Mouse (Mus musculus): ENCODE measurements around the gene Srsf2. TPM values are rescaled to one million over a fixed set of nuclear protein-coding genes. Genes with fewer than 3 reads are reported as not detected.
A peak's percentile ranks its signal among the peaks of the same experiment; 100 is the strongest.

Srsf2 gene
- polyA plus RNA-seq, 1 experiment from 2014 or later, result 403 TPM

- H3K4me1 ChIP-seq (replicated peaks; ENCODE audit: control insufficient read depth, insufficient read depth), result peaks cover 6% of the 10 kb centered on the region
- H3K9me3 ChIP-seq (ENCODE audit: control insufficient read depth, low read length), result no peaks in the 10 kb centered on the region
- DNase-seq (ENCODE audit: low spot score) (peak; percentile 78), ATAC-seq (ENCODE audit: low FRiP score, low TSS enrichment) (peak; percentile 38)
- H3K36me3 ChIP-seq (ENCODE audit: control insufficient read depth, insufficient read depth, low read length), result peaks cover 12% of the 10 kb centered on the region
- H3K4me2 ChIP-seq (replicated peaks; ENCODE audit: low read depth), result peak overlapping the region; percentile 75
- under 1% methylated on average over 68 of the region's 73 CpGs for WGBS
- no peak for TF ChIP-seq EP300 (optimal IDR thresholded peaks at IDR 0.05)
- peak; percentile 40; the same call in 1 of the 2 replicates for TF ChIP-seq CTCF (IDR thresholded peaks at IDR 0.05; ENCODE audit: low read depth)
- H3K27me3 ChIP-seq (ENCODE audit: control insufficient read depth, insufficient read depth, low read length), result no peaks in the 10 kb centered on the region
- peak overlapping the region; percentile 99 for H3K27ac ChIP-seq (replicated peaks)
- H3K4me3 ChIP-seq (ENCODE audit: low read depth, low read length), result peak overlapping the region; percentile 85
- H3K9ac ChIP-seq (ENCODE audit: low read length), result peak overlapping the region; percentile 91
These were observed 10.2 kb downstream of the Srsf2 start for GRCm38 (mm10) chr11:116842531-116843260.

- peak overlapping the region; percentile 35; the same call in 1 of the 2 replicates for H3K9ac ChIP-seq (ENCODE audit: low read length)
- no peaks in the 10 kb centered on the region for H3K27me3 ChIP-seq (ENCODE audit: control insufficient read depth, insufficient read depth, low read length)
- no peak for DNase-seq (ENCODE audit: low spot score)
- peaks cover 6% of the 10 kb centered on the region for H3K4me1 ChIP-seq (replicated peaks; ENCODE audit: control insufficient read depth, insufficient read depth)
- no peak overlapping the region for H3K27ac ChIP-seq (replicated peaks)
- peak overlapping the region; percentile 75 for H3K4me2 ChIP-seq (replicated peaks; ENCODE audit: low read depth)
- no peak overlapping the region for H3K4me3 ChIP-seq (ENCODE audit: low read depth, low read length)
- H3K9me3 ChIP-seq (ENCODE audit: control insufficient read depth, low read length), result no peaks in the 10 kb centered on the region
- no peak for ATAC-seq (ENCODE audit: low FRiP score, low TSS enrichment)
- 69% methylated on average over 4 of the region's 4 CpGs for WGBS
- peak; percentile 25; the same call in 1 of the 2 replicates for TF ChIP-seq CTCF (IDR thresholded peaks at IDR 0.05; ENCODE audit: low read depth)
- no peak for TF ChIP-seq EP300 (optimal IDR thresholded peaks at IDR 0.05)
- H3K36me3 ChIP-seq (ENCODE audit: control insufficient read depth, insufficient read depth, low read length), result peaks cover 21% of the 10 kb centered on the region
These were observed 12.1 kb downstream of the Srsf2 start for GRCm38 (mm10) chr11:116840748-116841147.

- ATAC-seq (ENCODE audit: low FRiP score, low TSS enrichment), result no peak
- H3K9ac ChIP-seq (ENCODE audit: low read length), result no peak overlapping the region
- H3K4me3 ChIP-seq (ENCODE audit: low read depth, low read length), result no peak overlapping the region
- no peak for DNase-seq (ENCODE audit: low spot score)
- H3K4me2 ChIP-seq (replicated peaks; ENCODE audit: low read depth), result no peak overlapping the region
- H3K9me3 ChIP-seq (ENCODE audit: control insufficient read depth, low read length), result no peaks in the 10 kb centered on the region
- H3K4me1 ChIP-seq (replicated peaks; ENCODE audit: control insufficient read depth, insufficient read depth), result peaks cover 6% of the 10 kb centered on the region
- 67% methylated on average over 7 of the region's 7 CpGs for WGBS
- TF ChIP-seq CTCF (IDR thresholded peaks at IDR 0.05; ENCODE audit: low read depth) (no peak), EP300 (optimal IDR thresholded peaks at IDR 0.05) (no peak)
- H3K27ac ChIP-seq (replicated peaks), result no peak overlapping the region
- H3K27me3 ChIP-seq (ENCODE audit: control insufficient read depth, insufficient read depth, low read length), result no peaks in the 10 kb centered on the region
- peaks cover 23% of the 10 kb centered on the region for H3K36me3 ChIP-seq (ENCODE audit: control insufficient read depth, insufficient read depth, low read length)
These were observed 13.3 kb downstream of the Srsf2 start for GRCm38 (mm10) chr11:116839601-116840000.

- H3K27me3 ChIP-seq (ENCODE audit: control insufficient read depth, insufficient read depth, low read length), result no peaks in the 10 kb centered on the region
- H3K4me2 ChIP-seq (replicated peaks; ENCODE audit: low read depth), result no peak overlapping the region
- H3K27ac ChIP-seq (replicated peaks), result no peak overlapping the region
- no peak overlapping the region for H3K4me3 ChIP-seq (ENCODE audit: low read depth, low read length)
- peaks cover 6% of the 10 kb centered on the region for H3K4me1 ChIP-seq (replicated peaks; ENCODE audit: control insufficient read depth, insufficient read depth)
- no peaks in the 10 kb centered on the region for H3K9me3 ChIP-seq (ENCODE audit: control insufficient read depth, low read length)
- no peak for ATAC-seq (ENCODE audit: low FRiP score, low TSS enrichment)
- peaks cover 27% of the 10 kb centered on the region for H3K36me3 ChIP-seq (ENCODE audit: control insufficient read depth, insufficient read depth, low read length)
- no peak overlapping the region for H3K9ac ChIP-seq (ENCODE audit: low read length)
- WGBS, result 84% methylated on average over 14 of the region's 14 CpGs
- TF ChIP-seq EP300 (optimal IDR thresholded peaks at IDR 0.05) (no peak), CTCF (IDR thresholded peaks at IDR 0.05; ENCODE audit: low read depth) (peak; percentile 32)
- peak; percentile 50 for DNase-seq (ENCODE audit: low spot score)
These were observed 14.0 kb downstream of the Srsf2 start for GRCm38 (mm10) chr11:116838936-116839335.

GRCm38 (mm10) chr11:116837441-116837840 is 15.5 kb downstream of the Srsf2 start:
- ATAC-seq (ENCODE audit: low FRiP score, low TSS enrichment) (no peak), DNase-seq (ENCODE audit: low spot score) (no peak)
- peaks cover 6% of the 10 kb centered on the region for H3K4me1 ChIP-seq (replicated peaks; ENCODE audit: control insufficient read depth, insufficient read depth)
- peaks cover 27% of the 10 kb centered on the region for H3K36me3 ChIP-seq (ENCODE audit: control insufficient read depth, insufficient read depth, low read length)
- 88% methylated on average over 10 of the region's 10 CpGs for WGBS
- H3K4me3 ChIP-seq (ENCODE audit: low read depth, low read length), result no peak overlapping the region
- no peak overlapping the region for H3K27ac ChIP-seq (replicated peaks)
- H3K9me3 ChIP-seq (ENCODE audit: control insufficient read depth, low read length), result no peaks in the 10 kb centered on the region
- no peaks in the 10 kb centered on the region for H3K27me3 ChIP-seq (ENCODE audit: control insufficient read depth, insufficient read depth, low read length)
- no peak overlapping the region for H3K9ac ChIP-seq (ENCODE audit: low read length)
- H3K4me2 ChIP-seq (replicated peaks; ENCODE audit: low read depth), result no peak overlapping the region
- TF ChIP-seq EP300 (optimal IDR thresholded peaks at IDR 0.05) (no peak), CTCF (IDR thresholded peaks at IDR 0.05; ENCODE audit: low read depth) (peak; percentile 24; the same call in 1 of the 2 replicates)

- Histone ChIP-seq H3K4me3 (ENCODE audit: low read depth, low read length) (no peak overlapping the region), H3K27ac (replicated peaks) (no peak overlapping the region), H3K4me1 (replicated peaks; ENCODE audit: control insufficient read depth, insufficient read depth) (peaks cover 3% of the 10 kb centered on the region; the same call in 1 of the 2 replicates), H3K4me2 (replicated peaks; ENCODE audit: low read depth) (no peak overlapping the region), H3K36me3 (ENCODE audit: control insufficient read depth, insufficient read depth, low read length) (peaks cover 27% of the 10 kb centered on the region), H3K9me3 (ENCODE audit: control insufficient read depth, low read length) (no peaks in the 10 kb centered on the region), H3K27me3 (ENCODE audit: control insufficient read depth, insufficient read depth, low read length) (no peaks in the 10 kb centered on the region), H3K9ac (ENCODE audit: low read length) (no peak overlapping the region)
- ATAC-seq (ENCODE audit: low FRiP score, low TSS enrichment), result no peak
- 84% methylated on average over 4 of the region's 4 CpGs for WGBS
- DNase-seq (ENCODE audit: low spot score), result no peak
- TF ChIP-seq EP300 (optimal IDR thresholded peaks at IDR 0.05), result no peak
- TF ChIP-seq CTCF (IDR thresholded peaks at IDR 0.05; ENCODE audit: low read depth), result no peak
These were observed 16.6 kb downstream of the Srsf2 start for GRCm38 (mm10) chr11:116836283-116836682.
